Mouse (Mus musculus) liver, embryonic 11.5 days (tissue): ENCODE data around the gene Arhgef26. TPM values are rescaled to one million over a fixed set of nuclear protein-coding genes. Genes with fewer than 3 reads are reported as not detected.
A peak's percentile ranks its signal among the peaks of the same experiment; 100 is the strongest.

ENCODE experiments used
- ATAC-seq: fragments of 200-750 bp; cut with Nextera tagmentation; replicated peaks from 2 replicates; pipeline ENCODE4 v1.8.0; 2017; ENCODE audit warnings: moderate number of reproducible peaks, mild to moderate bottlenecking, moderate TSS enrichment, moderate library complexity; ENCODE audit not compliant: low FRiP score
- DNase-seq: peaks from one replicate; pipeline ENCODE4 v3.0.0-alpha.2; 2017; ENCODE audit warnings: low spot score
- H3K27ac ChIP-seq: fragments of 300-500 bp; sonication (generic); 2 replicates; pipeline ENCODE4 v1.5.1; 2014; ENCODE audit warnings: mild to moderate bottlenecking, low read depth, low read length, control low read depth
- H3K27me3 ChIP-seq: fragments of 300-500 bp; sonication (generic); replicated peaks from 2 replicates; pipeline ENCODE4 v1.6.1; 2014; ENCODE audit warnings: low read length, mixed read lengths; ENCODE audit not compliant: control insufficient read depth, insufficient read depth
- H3K36me3 ChIP-seq: fragments of 300-500 bp; sonication (generic); 2 replicates; pipeline ENCODE4 v1.6.1; 2014; ENCODE audit warnings: mild to moderate bottlenecking, low read length, moderate library complexity, mixed read lengths; ENCODE audit not compliant: control insufficient read depth, insufficient read depth
- H3K4me1 ChIP-seq: fragments of 300-500 bp; sonication (generic); replicated peaks from 2 replicates; pipeline ENCODE4 v1.6.1; 2014; ENCODE audit warnings: low read length, mixed read lengths; ENCODE audit not compliant: control insufficient read depth, insufficient read depth
- H3K4me2 ChIP-seq: fragments of 300-500 bp; sonication (generic); 2 replicates; pipeline ENCODE4 v1.6.1; 2014; ENCODE audit warnings: mild to moderate bottlenecking, control low read depth, moderate library complexity
- H3K4me3 ChIP-seq: fragments of 300-500 bp; sonication (generic); 2 replicates; pipeline ENCODE4 v1.5.1; 2014; ENCODE audit warnings: low read depth, low read length, control low read depth
- H3K9ac ChIP-seq: fragments of 300-500 bp; sonication (generic); 2 replicates; pipeline ENCODE4 v1.6.1; 2014; ENCODE audit warnings: low read depth, low read length, control low read depth
- H3K9me3 ChIP-seq: fragments of 300-500 bp; sonication (generic); 2 replicates; pipeline ENCODE4 v1.6.1; 2016; ENCODE audit warnings: low read length, inconsistent platforms, mixed read lengths; ENCODE audit not compliant: control insufficient read depth
- WGBS: fragments of 180-500 bp; shearing (Covaris S2); extraction: QIAGEN DNeasy Blood & Tissue Kit; methylation state at CpG from one replicate; pipeline ENCODE4 v1.1.7; 2014; 5-methylcytosine and 5-hydroxymethylcytosine counted together
- polyA plus RNA-seq: library from polyadenylated mRNA; unstranded; fragments of >200 nt; fragmentation: Nextera tagmentation; extraction: Ambion mirVana; gene quantifications from 2 replicates; pipeline ENCODE4 v1.2.1, GENCODE M21; 2014

Gene Arhgef26
- polyA plus RNA-seq, 1 experiment from 2014 or later = 0.92 TPM

DNA sequence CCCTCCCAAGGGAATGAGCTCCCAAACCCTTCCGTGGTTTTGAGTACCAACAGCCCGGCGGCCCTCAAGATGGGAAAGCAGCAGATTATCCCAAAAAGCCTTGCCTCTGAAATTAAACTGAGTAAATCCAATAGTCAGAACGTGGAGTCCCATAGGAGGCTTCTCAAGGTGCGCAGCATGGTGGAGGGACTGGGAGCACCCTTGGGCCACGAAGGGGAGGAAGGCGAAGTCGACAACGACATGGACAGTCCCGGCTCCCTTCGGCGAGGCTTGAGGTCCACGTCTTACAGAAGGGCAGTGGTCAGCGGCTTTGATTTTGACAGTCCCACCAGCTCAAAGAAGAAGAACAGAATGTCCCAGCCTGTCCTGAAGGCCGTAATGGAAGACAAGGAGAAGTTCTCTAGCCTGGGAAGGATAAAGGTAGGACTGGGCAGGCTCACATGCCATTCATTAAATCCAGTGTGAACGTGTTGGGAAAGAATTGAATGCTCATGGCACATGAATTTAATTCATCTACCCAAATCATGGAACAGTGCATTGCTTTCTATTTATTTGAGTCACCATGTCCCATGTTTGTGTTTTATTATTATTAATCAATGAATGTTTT, 2.1 kb downstream of the Arhgef26 start:
- 13% methylated on average over 16 of the region's 16 CpGs for WGBS
- ATAC-seq (no peak), DNase-seq (no peak)
- Histone ChIP-seq H3K27me3 (peaks cover 34% of the 10 kb centered on the region), H3K36me3 (no peaks in the 10 kb centered on the region), H3K4me2 (peak overlapping the region; percentile 89), H3K27ac (no peak overlapping the region), H3K9me3 (no peaks in the 10 kb centered on the region), H3K9ac (no peak overlapping the region), H3K4me3 (peak overlapping the region; percentile 60), H3K4me1 (no peaks in the 10 kb centered on the region)

- DNase-seq = no peak
- Histone ChIP-seq H3K9ac (no peak overlapping the region), H3K4me3 (no peak overlapping the region), H3K27me3 (peaks cover 34% of the 10 kb centered on the region), H3K4me2 (no peak overlapping the region), H3K27ac (no peak overlapping the region), H3K36me3 (no peaks in the 10 kb centered on the region), H3K4me1 (no peaks in the 10 kb centered on the region), H3K9me3 (no peaks in the 10 kb centered on the region)
- no peak for ATAC-seq
- 25% methylated on average over 2 of the region's 2 CpGs for WGBS
These were observed 2.7 kb downstream of the Arhgef26 start for GRCm38 (mm10) chr3:62340861-62341260.

DNA sequence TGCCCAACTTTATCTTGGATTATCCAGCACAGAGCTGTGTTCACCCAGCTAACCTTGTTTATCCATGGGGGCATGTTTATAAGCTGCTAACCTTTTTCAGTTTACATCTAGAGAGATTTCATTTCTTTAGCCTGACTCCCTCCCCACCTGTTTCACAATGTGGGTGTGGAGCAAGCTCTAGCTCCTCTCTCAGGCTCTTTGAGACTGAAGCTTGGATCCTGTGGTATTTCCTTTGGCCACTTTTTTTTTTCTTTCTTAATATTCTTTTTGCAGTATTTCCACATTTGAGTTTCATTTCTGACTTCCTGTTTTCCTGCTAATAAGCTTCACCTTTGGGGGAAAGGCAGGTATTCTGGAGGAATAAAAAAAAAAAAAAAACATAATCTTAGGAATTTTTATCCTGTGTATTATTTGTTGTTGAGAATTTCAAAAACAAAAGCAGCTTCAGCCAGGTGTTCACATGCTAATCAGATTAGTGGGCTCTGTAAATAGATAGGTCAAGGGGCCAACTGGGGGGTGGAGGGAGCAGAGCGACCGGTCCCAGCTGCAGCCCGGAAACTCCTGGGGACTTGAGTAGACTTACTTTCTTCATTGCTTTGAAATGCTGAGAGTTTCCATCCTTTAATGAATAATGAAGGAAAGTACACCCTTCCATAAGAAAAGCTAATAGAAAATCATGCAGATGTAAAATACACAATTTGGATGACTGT, 3.5 kb downstream of the Arhgef26 start:
- no peaks in the 10 kb centered on the region for H3K4me1 ChIP-seq
- H3K9me3 ChIP-seq = no peaks in the 10 kb centered on the region
- DNase-seq = no peak
- H3K27ac ChIP-seq = no peak overlapping the region
- peaks cover 34% of the 10 kb centered on the region for H3K27me3 ChIP-seq
- WGBS = 43% methylated on average over 3 of the region's 3 CpGs
- H3K4me2 ChIP-seq = no peak overlapping the region
- H3K9ac ChIP-seq = no peak overlapping the region
- no peak overlapping the region for H3K4me3 ChIP-seq
- H3K36me3 ChIP-seq = no peaks in the 10 kb centered on the region
- ATAC-seq = no peak

- no peak for ATAC-seq
- Histone ChIP-seq H3K4me1 (no peaks in the 10 kb centered on the region), H3K4me2 (no peak overlapping the region), H3K9ac (no peak overlapping the region), H3K4me3 (no peak overlapping the region), H3K27me3 (no peaks in the 10 kb centered on the region), H3K36me3 (no peaks in the 10 kb centered on the region), H3K9me3 (no peaks in the 10 kb centered on the region), H3K27ac (no peak overlapping the region)
- no peak for DNase-seq
- WGBS = 65% methylated on average over 6 of the region's 6 CpGs
These were observed 10.5 kb downstream of the Arhgef26 start for GRCm38 (mm10) chr3:62348514-62349217.

DNA sequence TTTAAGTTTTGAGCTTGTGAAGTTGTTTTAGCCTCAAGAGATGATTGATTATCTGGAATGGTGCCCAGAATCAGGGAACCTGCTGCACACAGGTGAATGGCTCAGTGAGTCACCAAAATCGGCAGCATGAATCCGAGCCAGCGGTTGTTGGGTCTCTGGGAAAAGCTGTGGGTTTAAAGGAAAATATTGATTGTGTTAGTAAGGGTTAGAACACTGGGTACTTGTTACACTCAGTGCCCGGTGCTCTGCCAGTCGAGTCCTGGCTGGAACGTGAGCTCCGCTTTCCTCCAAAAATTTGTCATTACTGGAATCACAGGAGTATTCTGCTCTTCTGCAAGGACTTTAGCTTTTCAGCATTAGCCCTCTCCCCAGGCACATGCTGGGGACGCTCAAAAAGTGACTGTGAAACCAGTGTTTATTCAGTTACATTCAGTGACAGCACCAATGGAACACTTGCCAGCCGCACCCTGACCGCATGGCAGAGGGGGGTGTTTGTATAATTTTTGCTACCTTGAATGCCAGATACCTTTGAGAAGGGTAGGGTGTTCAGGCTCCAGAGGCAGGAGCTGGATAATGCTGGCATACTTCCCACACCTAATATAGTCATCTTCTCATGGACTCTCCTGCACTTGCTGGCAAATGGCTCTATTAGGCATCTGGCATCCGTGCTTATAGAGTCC, 11.2 kb downstream of the Arhgef26 start:
- no peak for ATAC-seq
- H3K4me1 ChIP-seq = no peaks in the 10 kb centered on the region
- H3K27me3 ChIP-seq = no peaks in the 10 kb centered on the region
- no peak overlapping the region for H3K4me3 ChIP-seq
- H3K4me2 ChIP-seq = no peak overlapping the region
- 86% methylated on average over 11 of the region's 11 CpGs for WGBS
- H3K27ac ChIP-seq = no peak overlapping the region
- H3K36me3 ChIP-seq = no peaks in the 10 kb centered on the region
- DNase-seq = no peak
- H3K9me3 ChIP-seq = no peaks in the 10 kb centered on the region
- H3K9ac ChIP-seq = no peak overlapping the region

GRCm38 (mm10) chr3:62352071-62352470, 13.9 kb downstream of the Arhgef26 start:
- no peak overlapping the region for H3K4me2 ChIP-seq
- no peaks in the 10 kb centered on the region for H3K4me1 ChIP-seq
- H3K27me3 ChIP-seq = no peaks in the 10 kb centered on the region
- ATAC-seq (no peak), DNase-seq (no peak)
- H3K36me3 ChIP-seq = no peaks in the 10 kb centered on the region
- H3K9me3 ChIP-seq = no peaks in the 10 kb centered on the region
- H3K27ac ChIP-seq = no peak overlapping the region
- no peak overlapping the region for H3K4me3 ChIP-seq
- no peak overlapping the region for H3K9ac ChIP-seq
- 61% methylated on average over 4 of the region's 4 CpGs for WGBS

DNA sequence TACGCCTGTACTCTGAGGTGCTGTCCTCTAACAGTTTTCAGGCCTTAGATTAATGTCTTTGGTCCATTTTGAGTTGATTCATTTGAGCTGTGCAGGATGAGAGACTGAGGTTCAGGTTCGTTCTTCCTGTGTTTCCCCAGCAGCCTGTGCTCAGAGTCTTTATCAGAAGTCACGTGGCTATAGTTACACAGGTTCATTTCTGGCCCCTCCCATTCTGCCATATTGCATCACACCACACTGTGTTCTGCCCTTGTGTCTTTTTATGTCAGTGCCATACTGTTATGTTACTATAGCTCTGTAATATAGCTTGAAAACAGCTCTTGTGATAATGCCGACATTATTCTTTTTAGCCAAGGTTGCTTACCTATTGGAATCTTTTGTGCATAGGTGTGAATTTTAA, 14.7 kb downstream of the Arhgef26 start:
- ATAC-seq = no peak
- WGBS = 84% methylated on average over 4 of the region's 4 CpGs
- no peak for DNase-seq

DNA sequence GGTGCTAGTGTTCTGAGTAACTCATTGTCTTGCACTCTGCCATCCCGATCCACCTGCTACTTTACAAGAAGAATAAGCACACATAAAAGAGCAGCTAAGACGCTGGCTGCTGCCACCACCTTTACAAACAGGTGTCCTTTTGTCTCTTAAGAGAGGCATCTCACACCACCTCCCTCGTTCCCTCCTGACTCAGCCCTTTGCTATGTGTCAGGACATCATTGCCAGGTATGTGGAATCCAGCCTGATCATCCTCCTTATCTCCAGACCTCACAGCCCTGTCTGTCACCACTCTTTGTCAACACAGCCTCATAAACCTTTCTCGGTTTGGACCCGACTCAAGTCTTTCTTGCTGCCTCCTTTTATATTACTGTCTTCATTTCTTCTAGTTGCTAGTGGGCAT, 29.7 kb downstream of the Arhgef26 start:
- ATAC-seq (no peak), DNase-seq (no peak)
- Histone ChIP-seq H3K27me3 (no peaks in the 10 kb centered on the region), H3K4me3 (no peak overlapping the region), H3K36me3 (no peaks in the 10 kb centered on the region), H3K9ac (no peak overlapping the region), H3K4me1 (no peaks in the 10 kb centered on the region), H3K4me2 (no peak overlapping the region), H3K27ac (no peak overlapping the region), H3K9me3 (no peaks in the 10 kb centered on the region)
- 60% methylated on average over 5 of the region's 5 CpGs for WGBS

More for the DNA sequence above, 14.7 kb downstream of the Arhgef26 start:
- H3K4me2 ChIP-seq = no peak overlapping the region
- H3K4me1 ChIP-seq = no peaks in the 10 kb centered on the region
- no peak overlapping the region for H3K9ac ChIP-seq
- H3K27me3 ChIP-seq = no peaks in the 10 kb centered on the region
- H3K4me3 ChIP-seq = no peak overlapping the region
- no peaks in the 10 kb centered on the region for H3K9me3 ChIP-seq
- H3K36me3 ChIP-seq = no peaks in the 10 kb centered on the region
- H3K27ac ChIP-seq = no peak overlapping the region
